Mouse (Mus musculus) spleen, adult 2 months (tissue): Measurements from ENCODE around the gene Hcrt. TPM values are rescaled to one million over a fixed set of nuclear protein-coding genes. Genes with fewer than 3 reads are reported as not detected.

Experiments used
- DNase-seq, 2 experiments: peaks; one replicate each; pipeline versions ENCODE4 v3.0.0 to v3.0.0-alpha.2; 2012 to 2021; ENCODE audit warnings: low spot score in 2 of 2, low read depth in 1 of 2
- H3K27ac ChIP-seq: fragments of 200-500 bp; 2 replicates; pipeline ENCODE4 v1.5.1; 2012; ENCODE audit warnings: low read length, inconsistent platforms; ENCODE audit not compliant: insufficient read depth
- H3K27me3 ChIP-seq: fragments of 200-500 bp; 2 replicates; pipeline ENCODE4 v1.6.1; 2012; ENCODE audit warnings: mild to moderate bottlenecking, moderate library complexity, low read length, inconsistent platforms; ENCODE audit not compliant: control insufficient read depth, insufficient read depth
- H3K36me3 ChIP-seq: fragments of 200-500 bp; 2 replicates; pipeline ENCODE4 v1.6.1; 2012; ENCODE audit warnings: mild to moderate bottlenecking, low read length, inconsistent platforms; ENCODE audit not compliant: control insufficient read depth, insufficient read depth
- H3K4me1 ChIP-seq: fragments of 200-500 bp; 2 replicates; pipeline ENCODE4 v1.6.1; 2011; ENCODE audit warnings: inconsistent platforms; ENCODE audit not compliant: control insufficient read depth, insufficient read depth, insufficient read length
- H3K4me3 ChIP-seq: fragments of 200-500 bp; 2 replicates; pipeline ENCODE4 v1.5.1; 2011; ENCODE audit warnings: mild to moderate bottlenecking, inconsistent platforms; ENCODE audit not compliant: insufficient read depth, insufficient read length; ENCODE audit errors: extremely low read depth
- CTCF ChIP-seq: fragments of 200-500 bp; IDR thresholded peaks from 2 replicates; pipeline ENCODE4 v1.5.1; 2011; ENCODE audit warnings: mild to moderate bottlenecking, inconsistent platforms; ENCODE audit not compliant: insufficient read depth, insufficient read length, insufficient replicate concordance; ENCODE audit errors: extremely low read depth
- POLR2A ChIP-seq: fragments of 200-500 bp; IDR thresholded peaks from 2 replicates; pipeline ENCODE4 v1.6.1; 2011; ENCODE audit warnings: low read depth, low read length, inconsistent platforms
- WGBS: fragments of 180-500 bp; shearing (Covaris S2); methylation state at CpG from one replicate; pipeline ENCODE4 v1.1.7; 2018; 5-methylcytosine and 5-hydroxymethylcytosine counted together
- polyA plus RNA-seq: library from polyadenylated mRNA; depleted of rRNA; stranded (reverse); fragments of >200 nt; gene quantifications from 2 replicates; pipeline ENCODE4 v1.2.3, GENCODE M21; 2012

The Hcrt gene
- polyA plus RNA-seq, 1 experiment, result 0.22 TPM

- H3K27me3 ChIP-seq, result no peaks in the 10 kb centered on the region
Observed at GRCm38 (mm10) chr11:100748620-100749019, 14.1 kb downstream of the Hcrt start.

DNA sequence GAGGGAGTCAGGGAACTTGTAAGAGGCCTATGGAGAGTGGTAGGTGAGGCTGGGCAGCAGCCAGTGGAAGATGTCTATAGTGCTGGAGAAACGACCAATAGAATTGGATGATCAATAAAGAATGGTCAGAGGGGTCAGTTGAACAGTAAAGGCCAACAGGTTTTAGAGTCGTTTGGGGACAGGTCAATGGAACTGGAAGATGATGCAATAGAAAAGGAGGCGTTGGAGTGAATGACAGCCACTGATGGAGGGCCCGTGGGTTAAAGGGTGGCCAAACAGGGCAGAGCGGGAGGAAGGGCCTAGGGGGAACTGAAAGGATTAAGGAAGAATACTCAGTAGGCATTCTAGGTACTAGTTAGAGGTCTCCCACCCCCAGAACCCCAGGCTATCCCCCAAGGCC is 15.6 kb downstream of the Hcrt start:
- TF ChIP-seq CTCF, result no peak
- no peak for TF ChIP-seq POLR2A
- no peaks in the 10 kb centered on the region for H3K27me3 ChIP-seq

More at GRCm38 (mm10) chr11:100748620-100749019, 14.1 kb downstream of the Hcrt start:
- Histone ChIP-seq H3K4me1 (no peaks in the 10 kb centered on the region; the same call in 1 of the 2 replicates), H3K27ac (no peak overlapping the region), H3K4me3 (no peak overlapping the region), H3K36me3 (no peaks in the 10 kb centered on the region)
- no peak for DNase-seq
- TF ChIP-seq CTCF, result no peak
- TF ChIP-seq POLR2A, result no peak
- WGBS, result 50% methylated on average over 4 of the region's 4 CpGs

DNA sequence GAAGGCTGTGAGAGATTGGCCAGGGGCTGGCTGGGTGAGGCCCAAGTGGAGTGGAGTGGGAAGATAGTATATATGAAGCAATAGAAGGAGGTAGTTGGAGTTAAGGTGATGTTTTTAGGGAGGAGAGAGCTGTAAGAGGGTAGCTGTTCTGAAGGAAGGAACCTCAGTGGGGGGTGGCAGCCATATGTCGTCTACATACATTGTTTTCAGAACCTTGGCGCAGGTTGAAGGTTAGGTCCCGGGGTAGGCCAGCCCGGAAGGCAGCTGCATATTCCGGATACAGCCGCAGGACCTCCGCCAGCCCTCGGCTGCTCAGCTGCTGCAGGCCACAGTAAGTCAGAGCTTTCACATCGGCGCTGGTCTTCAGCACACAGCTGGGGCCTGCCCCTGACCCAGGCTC is 16.2 kb downstream of the Hcrt start:
- Histone ChIP-seq H3K27ac (no peak overlapping the region), H3K36me3 (no peaks in the 10 kb centered on the region), H3K27me3 (no peaks in the 10 kb centered on the region), H3K4me1 (no peaks in the 10 kb centered on the region; the same call in 1 of the 2 replicates), H3K4me3 (no peak overlapping the region)
- TF ChIP-seq CTCF, result no peak
- TF ChIP-seq POLR2A, result no peak
- no peak for DNase-seq
- WGBS, result 91% methylated on average over 10 of the region's 10 CpGs

More for the DNA sequence above, 15.6 kb downstream of the Hcrt start:
- Histone ChIP-seq H3K4me1 (no peaks in the 10 kb centered on the region; the same call in 1 of the 2 replicates), H3K27ac (no peak overlapping the region), H3K4me3 (no peak overlapping the region), H3K36me3 (no peaks in the 10 kb centered on the region)
- 76% methylated on average over 5 of the region's 5 CpGs for WGBS
- DNase-seq, result no peak

GRCm38 (mm10) chr11:100745085-100745484 is 17.6 kb downstream of the Hcrt start:
- WGBS, result 20% methylated on average over 6 of the region's 6 CpGs

DNA sequence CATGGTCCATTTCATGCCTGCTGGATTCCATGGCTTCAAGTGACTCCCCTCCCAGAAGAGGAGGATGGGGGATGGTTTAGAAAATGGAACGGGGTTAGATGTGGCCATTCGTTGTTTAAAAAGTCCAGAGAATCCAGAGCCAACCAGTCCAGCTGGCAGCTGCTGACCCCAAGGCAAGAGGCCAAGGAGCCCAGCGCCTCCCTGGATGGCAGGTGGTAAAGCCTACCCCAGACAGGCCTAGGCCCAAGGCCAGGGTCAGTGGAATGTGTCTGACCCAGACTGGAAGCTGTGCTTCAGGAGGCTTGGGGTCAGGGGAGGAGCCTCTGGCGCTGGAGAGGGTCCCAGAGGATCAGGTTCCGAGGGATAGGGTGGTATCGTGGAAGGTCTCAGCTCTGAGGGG is 21.4 kb downstream of the Hcrt start:
- Histone ChIP-seq H3K4me1 (peaks cover 7% of the 10 kb centered on the region; the same call in 1 of the 2 replicates), H3K36me3 (no peaks in the 10 kb centered on the region), H3K27me3 (no peaks in the 10 kb centered on the region), H3K4me3 (no peak overlapping the region), H3K27ac (no peak overlapping the region)
- DNase-seq, result no peak
- TF ChIP-seq POLR2A (no peak), CTCF (no peak)
- 87% methylated on average over 6 of the region's 6 CpGs for WGBS

More at GRCm38 (mm10) chr11:100745085-100745484, 17.6 kb downstream of the Hcrt start:
- Histone ChIP-seq H3K36me3 (no peaks in the 10 kb centered on the region), H3K27ac (no peak overlapping the region), H3K27me3 (no peaks in the 10 kb centered on the region), H3K4me1 (no peaks in the 10 kb centered on the region; the same call in 1 of the 2 replicates), H3K4me3 (no peak overlapping the region)
- peak in 1 of 2 experiments; percentile 50 for DNase-seq
- TF ChIP-seq POLR2A (no peak), CTCF (peak; percentile 55; the same call in 1 of the 2 replicates)

DNA sequence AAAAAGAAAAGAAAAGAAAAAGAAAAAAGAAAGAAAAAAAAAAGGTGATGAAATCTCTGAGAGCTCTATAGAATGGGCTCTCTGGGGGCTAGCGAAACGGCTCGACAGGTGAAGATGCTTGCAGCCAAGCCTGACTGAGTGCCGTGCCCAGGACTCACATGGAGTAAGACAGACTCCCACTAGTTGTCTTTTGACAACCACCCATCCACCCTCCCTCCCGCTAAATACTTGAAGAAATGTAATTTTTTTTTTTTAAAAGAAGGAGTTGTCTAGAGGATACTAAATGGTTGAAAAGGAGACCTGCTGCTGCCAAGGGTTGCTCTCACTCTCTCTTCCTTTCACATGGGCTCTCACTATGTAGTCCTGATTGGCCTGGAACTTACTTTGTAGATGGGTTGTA is 24.0 kb downstream of the Hcrt start:
- Histone ChIP-seq H3K36me3 (no peaks in the 10 kb centered on the region), H3K4me1 (peaks cover 18% of the 10 kb centered on the region; the same call in 1 of the 2 replicates), H3K4me3 (no peak overlapping the region), H3K27ac (no peak overlapping the region), H3K27me3 (no peaks in the 10 kb centered on the region)
- no peak for DNase-seq
- 28% methylated on average over 5 of the region's 5 CpGs for WGBS
- no peak for TF ChIP-seq CTCF
- no peak for TF ChIP-seq POLR2A

GRCm38 (mm10) chr11:100738066-100738604 is 24.6 kb downstream of the Hcrt start, which contains the start of gene Rab5c:
Gene Rab5c (minus strand): TSS chr11:100738215.
- peak within 1 kb of the TSS; percentile 75 for H3K4me3 ChIP-seq
- H3K4me1 ChIP-seq, result peaks cover 18% of the 10 kb centered on the region; the same call in 1 of the 2 replicates
- no peaks in the 10 kb centered on the region for H3K27me3 ChIP-seq
- WGBS, result under 1% methylated on average over 39 of the region's 39 CpGs
- no peaks in the 10 kb centered on the region for H3K36me3 ChIP-seq
- H3K27ac ChIP-seq, result peak within 1 kb of the TSS; percentile 76
- no peak for TF ChIP-seq CTCF
- TF ChIP-seq POLR2A, result peak; percentile 39; the same call in 1 of the 2 replicates
- DNase-seq, result peak; percentile 98 to 99
